Mouse (Mus musculus) embryonic facial prominence, embryonic 10.5 days (tissue): Measurements from ENCODE around the gene Entpd6. TPM values are rescaled to one million over a fixed set of nuclear protein-coding genes. Genes with fewer than 3 reads are reported as not detected.

Source experiments
- DNase-seq: peaks from one replicate; pipeline ENCODE4 v3.0.0-alpha.2; 2017; ENCODE audit warnings: low spot score
- H3K27ac ChIP-seq: fragments of 300-500 bp; sonication (generic); replicated peaks from 2 replicates; pipeline ENCODE4 v1.5.1; 2016; ENCODE audit warnings: mild to moderate bottlenecking
- H3K27me3 ChIP-seq: fragments of 300-500 bp; sonication (generic); replicated peaks from 2 replicates; pipeline ENCODE4 v1.6.1; 2016; ENCODE audit warnings: low read depth, mild to moderate bottlenecking; ENCODE audit not compliant: poor library complexity, severe bottlenecking
- H3K36me3 ChIP-seq: fragments of 300-500 bp; sonication (generic); replicated peaks from 2 replicates; pipeline ENCODE4 v1.6.1; 2016; ENCODE audit warnings: mild to moderate bottlenecking, moderate library complexity
- H3K4me1 ChIP-seq: fragments of 300-500 bp; sonication (generic); 2 replicates; pipeline ENCODE4 v1.6.1; 2016
- H3K4me3 ChIP-seq: fragments of 300-500 bp; sonication (generic); 2 replicates; pipeline ENCODE4 v1.5.1; 2016; ENCODE audit warnings: mild to moderate bottlenecking, moderate library complexity
- H3K9me3 ChIP-seq: fragments of 300-500 bp; sonication (generic); 2 replicates; pipeline ENCODE4 v1.6.1; 2016; ENCODE audit warnings: mild to moderate bottlenecking
- WGBS: fragments of 180-500 bp; shearing (Covaris S2); methylation state at CpG from one replicate; pipeline ENCODE4 v1.1.7; 2016; 5-methylcytosine and 5-hydroxymethylcytosine counted together
- polyA plus RNA-seq: library from polyadenylated mRNA; unstranded; fragments of >200 nt; fragmentation: Nextera tagmentation; extraction: Ambion mirVana; gene quantifications from 2 replicates; pipeline ENCODE4 v1.2.1, GENCODE M21; 2016

The Entpd6 gene
- polyA plus RNA-seq, 1 experiment from 2014 or later: 30.7 TPM

DNA sequence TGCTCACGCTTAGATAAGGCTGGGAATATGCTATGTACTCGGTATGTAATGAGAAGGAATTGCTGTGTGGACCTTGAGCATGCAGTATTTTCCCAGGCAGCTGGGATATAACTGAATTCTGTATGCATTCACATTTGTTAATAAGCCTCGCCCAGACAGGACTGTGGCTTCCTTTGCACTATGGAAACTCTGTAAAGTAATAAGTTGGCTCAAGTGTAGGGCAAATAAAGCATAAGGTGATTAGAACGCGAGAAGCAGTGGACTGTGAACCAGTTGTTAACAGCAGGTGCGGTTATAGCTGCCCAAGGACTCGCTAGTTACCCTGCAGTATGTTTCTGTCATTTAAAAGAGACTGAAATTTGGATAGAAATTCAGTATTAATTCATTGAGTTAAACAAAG lies 49.2 kb downstream of the Entpd6 start:
- H3K27me3 ChIP-seq: no peaks in the 10 kb centered on the region
- H3K36me3 ChIP-seq: peaks cover 78% of the 10 kb centered on the region
- WGBS: 89% methylated on average over 7 of the region's 7 CpGs

DNA sequence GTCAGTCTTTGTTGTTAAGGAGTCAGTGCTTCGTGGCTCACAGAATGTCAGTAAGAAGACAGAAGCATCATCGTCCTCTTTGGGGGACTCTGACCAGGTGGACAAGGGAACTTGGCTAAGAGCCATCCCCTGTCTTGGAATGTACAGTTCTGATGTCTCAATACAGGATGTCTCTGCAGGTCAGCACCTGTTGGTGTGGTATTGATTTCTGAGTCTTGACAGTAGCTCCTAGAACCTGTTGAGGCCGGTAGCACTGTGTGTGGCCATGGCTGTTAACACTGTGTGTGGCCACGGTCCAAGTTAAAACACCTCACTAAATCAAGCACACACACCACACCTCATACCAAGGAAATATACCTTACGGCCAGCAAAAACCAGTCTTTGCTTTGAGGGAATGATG lies 51.8 kb downstream of the Entpd6 start:
- no peaks in the 10 kb centered on the region for H3K4me1 ChIP-seq
- no peaks in the 10 kb centered on the region for H3K27me3 ChIP-seq
- 93% methylated on average over 5 of the region's 5 CpGs for WGBS
- no peak overlapping the region for H3K27ac ChIP-seq
- no peak overlapping the region for H3K4me3 ChIP-seq
- peaks cover 77% of the 10 kb centered on the region for H3K36me3 ChIP-seq
- H3K9me3 ChIP-seq: no peaks in the 10 kb centered on the region
- DNase-seq: no peak

More for the DNA sequence above, 49.2 kb downstream of the Entpd6 start:
- Histone ChIP-seq H3K9me3 (no peaks in the 10 kb centered on the region), H3K27ac (no peak overlapping the region), H3K4me3 (no peak overlapping the region), H3K4me1 (no peaks in the 10 kb centered on the region)
- DNase-seq: no peak

DNA sequence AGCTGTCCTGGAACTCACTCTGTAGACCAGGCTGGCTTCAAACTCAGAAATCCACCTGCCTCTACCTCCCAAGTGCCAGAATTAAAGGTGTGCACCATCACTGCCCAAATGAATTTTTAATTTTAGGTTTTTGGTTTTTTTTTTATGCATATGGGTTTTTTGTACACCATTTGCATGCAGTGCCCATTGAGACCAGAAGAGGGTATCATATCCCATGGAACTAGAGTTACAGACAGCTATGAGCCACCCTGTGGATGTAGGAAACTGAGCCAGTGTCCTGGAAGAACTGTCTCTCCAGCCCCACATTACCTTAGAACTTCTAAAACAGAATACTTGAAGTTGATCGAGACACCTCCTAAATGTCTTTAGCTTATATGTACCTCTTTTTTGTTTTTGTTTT lies 54.2 kb downstream of the Entpd6 start:
- H3K9me3 ChIP-seq: no peaks in the 10 kb centered on the region
- WGBS: 92% methylated on average over 1 of the region's 1 CpGs
- no peak for DNase-seq
- no peak overlapping the region for H3K27ac ChIP-seq
- no peaks in the 10 kb centered on the region for H3K4me1 ChIP-seq
- H3K36me3 ChIP-seq: peaks cover 82% of the 10 kb centered on the region
- H3K4me3 ChIP-seq: no peak overlapping the region
- H3K27me3 ChIP-seq: no peaks in the 10 kb centered on the region

DNA sequence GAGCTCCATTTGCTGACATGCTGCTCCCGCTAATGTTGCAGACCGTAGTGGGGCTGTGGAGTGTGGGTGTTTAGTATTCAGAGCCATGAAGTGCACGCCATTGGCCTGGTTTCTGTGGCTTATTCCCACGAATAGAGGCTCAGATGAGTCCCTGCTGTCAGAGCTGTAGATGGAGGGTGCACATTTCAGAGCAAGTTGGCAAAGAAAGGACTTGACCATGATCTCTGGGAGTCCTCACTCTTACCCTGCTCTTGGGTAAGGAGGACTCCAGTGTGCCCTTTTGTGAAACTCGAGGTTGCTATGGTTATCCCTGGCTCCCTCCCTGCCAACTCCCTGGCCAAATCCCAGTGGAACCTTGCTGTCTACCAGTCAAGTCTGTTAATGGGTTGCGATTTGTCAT lies 59.5 kb downstream of the Entpd6 start:
- H3K4me3 ChIP-seq: no peak overlapping the region
- no peak for DNase-seq
- no peaks in the 10 kb centered on the region for H3K9me3 ChIP-seq
- no peak overlapping the region for H3K27ac ChIP-seq
- WGBS: 85% methylated on average over 6 of the region's 6 CpGs
- no peaks in the 10 kb centered on the region for H3K4me1 ChIP-seq
- peaks cover 93% of the 10 kb centered on the region for H3K36me3 ChIP-seq
- no peaks in the 10 kb centered on the region for H3K27me3 ChIP-seq

DNA sequence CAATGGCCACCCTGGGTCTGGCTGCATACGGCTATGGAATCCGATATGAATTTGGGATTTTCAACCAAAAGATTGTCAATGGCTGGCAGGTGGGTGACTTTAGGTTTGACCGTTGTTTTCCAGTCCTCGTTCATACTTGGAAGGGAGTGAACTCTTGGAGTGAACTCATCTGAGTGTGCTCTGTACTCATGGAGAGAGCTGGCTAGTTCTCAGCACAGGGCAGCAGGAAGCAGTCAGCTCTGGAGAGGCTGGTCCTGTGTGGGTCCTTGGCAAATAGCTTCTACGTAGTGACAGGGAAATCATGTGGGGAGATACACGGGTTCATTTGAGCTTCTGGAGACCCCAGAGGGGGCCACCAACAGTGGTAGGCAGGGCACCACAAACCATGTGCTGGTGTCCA lies 60.0 kb downstream of the Entpd6 start:
- no peaks in the 10 kb centered on the region for H3K27me3 ChIP-seq
- peaks cover 97% of the 10 kb centered on the region for H3K36me3 ChIP-seq
- H3K4me1 ChIP-seq: no peaks in the 10 kb centered on the region
- WGBS: 93% methylated on average over 6 of the region's 6 CpGs
- no peak overlapping the region for H3K27ac ChIP-seq
- no peak for DNase-seq
- no peak overlapping the region for H3K4me3 ChIP-seq
- no peaks in the 10 kb centered on the region for H3K9me3 ChIP-seq

DNA sequence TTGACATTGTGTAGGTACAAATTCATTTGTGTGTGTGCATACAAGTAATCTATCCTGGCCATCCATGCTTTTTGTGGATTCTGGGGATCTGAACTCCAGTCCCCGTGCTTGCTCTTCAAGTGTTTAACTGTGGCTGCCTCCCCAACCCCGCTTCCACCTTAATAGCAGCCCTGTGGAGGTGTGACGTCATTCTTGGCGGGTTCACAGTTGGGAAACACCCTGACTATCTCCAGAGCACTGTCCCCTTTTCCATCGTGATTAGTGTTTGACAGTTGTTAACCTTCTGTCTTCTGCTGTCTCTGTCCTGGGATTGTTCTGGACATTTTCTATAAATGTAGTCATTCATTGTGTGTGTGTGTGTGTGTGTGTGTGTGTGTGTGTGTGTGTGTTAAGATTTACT lies 61.8 kb downstream of the Entpd6 start:
- H3K4me3 ChIP-seq: no peak overlapping the region
- 89% methylated on average over 5 of the region's 5 CpGs for WGBS
- H3K36me3 ChIP-seq: peaks cover 98% of the 10 kb centered on the region
- DNase-seq: no peak
- no peaks in the 10 kb centered on the region for H3K27me3 ChIP-seq
- no peaks in the 10 kb centered on the region for H3K4me1 ChIP-seq
- no peak overlapping the region for H3K27ac ChIP-seq
- H3K9me3 ChIP-seq: no peaks in the 10 kb centered on the region

DNA sequence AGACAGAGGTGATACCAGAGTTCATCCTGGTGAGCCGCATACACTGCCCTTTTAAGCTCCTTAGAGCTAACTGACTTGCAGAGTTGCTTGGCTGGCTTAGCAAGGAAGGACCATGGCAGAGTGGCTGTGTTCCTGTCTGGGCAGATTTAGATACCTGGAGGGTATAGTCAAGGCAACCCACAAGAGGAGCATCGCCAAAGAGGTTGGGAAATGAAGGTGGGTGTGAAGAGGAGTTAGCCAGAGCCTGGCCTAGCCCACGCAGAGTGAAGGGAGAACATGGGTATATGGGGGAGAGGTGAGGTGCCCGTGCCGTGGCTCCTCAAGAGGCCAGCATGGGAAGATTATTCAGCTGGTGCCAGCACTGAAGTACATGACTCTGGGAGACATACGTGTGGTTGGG lies 64.0 kb downstream of the Entpd6 start:
- peaks cover 100% of the 10 kb centered on the region for H3K36me3 ChIP-seq
- no peaks in the 10 kb centered on the region for H3K4me1 ChIP-seq
- DNase-seq: no peak
- no peaks in the 10 kb centered on the region for H3K9me3 ChIP-seq
- 90% methylated on average over 6 of the region's 6 CpGs for WGBS
- no peak overlapping the region for H3K4me3 ChIP-seq
- H3K27ac ChIP-seq: no peak overlapping the region
- H3K27me3 ChIP-seq: no peaks in the 10 kb centered on the region

DNA sequence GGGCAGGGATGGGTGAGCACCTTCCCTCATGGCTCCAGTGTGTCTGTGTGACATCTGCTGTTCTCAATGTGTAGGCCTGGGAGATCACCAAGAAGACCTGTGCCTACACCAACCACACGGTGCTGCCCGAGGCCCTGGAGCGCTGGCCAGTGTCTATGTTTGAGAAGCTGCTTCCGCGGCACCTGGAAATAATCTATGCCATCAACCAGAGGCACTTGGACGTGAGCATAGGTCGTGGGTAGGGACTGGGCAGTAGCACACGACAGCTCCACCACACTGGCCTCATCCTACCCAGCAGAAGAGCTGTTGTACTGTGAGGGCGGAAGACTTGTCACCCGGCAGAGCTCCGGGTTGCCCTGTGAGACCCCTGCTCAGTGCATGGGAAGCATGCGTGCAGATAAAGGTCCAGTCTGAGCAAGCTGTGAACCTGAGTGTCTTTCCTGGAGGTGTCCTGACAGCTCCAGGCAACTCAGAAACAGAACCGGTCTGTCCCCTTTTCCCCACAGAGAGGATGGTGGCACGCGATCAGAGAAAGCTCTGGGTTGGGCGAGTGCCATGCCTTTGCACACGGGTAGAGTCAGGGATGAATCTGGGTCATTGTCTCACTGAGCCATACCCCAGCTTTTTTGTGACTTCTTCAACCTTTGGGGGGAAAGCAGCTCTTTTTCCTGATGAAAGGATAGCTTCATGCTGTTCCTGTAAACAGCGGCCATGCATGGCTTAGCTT lies 68.0 kb downstream of the Entpd6 start:
- Histone ChIP-seq H3K9me3 (no peaks in the 10 kb centered on the region), H3K27me3 (no peaks in the 10 kb centered on the region), H3K27ac (no peak overlapping the region), H3K36me3 (peaks cover 99% of the 10 kb centered on the region), H3K4me3 (no peak overlapping the region), H3K4me1 (no peaks in the 10 kb centered on the region)
- no peak for DNase-seq
- WGBS: 93% methylated on average over 18 of the region's 18 CpGs

DNA sequence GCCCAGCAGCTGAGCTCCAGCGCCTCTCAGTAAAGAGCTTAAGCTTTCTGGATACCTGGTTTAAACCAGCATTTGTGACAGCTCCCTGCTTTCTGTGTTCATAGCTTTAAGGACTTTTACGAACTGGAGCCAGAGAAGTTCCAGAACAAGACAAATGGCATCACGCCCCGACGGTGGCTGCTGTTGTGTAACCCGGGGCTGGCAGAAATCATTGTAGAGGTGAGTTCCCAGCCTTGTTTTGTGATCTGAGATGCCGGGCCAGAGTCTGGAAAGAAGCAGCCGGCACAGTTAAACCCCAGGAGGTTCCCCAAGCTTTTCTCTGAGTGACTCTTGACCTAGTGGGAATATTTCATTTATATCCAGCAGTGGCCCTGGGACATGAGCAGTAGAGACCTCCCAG lies 69.9 kb downstream of the Entpd6 start:
- Histone ChIP-seq H3K36me3 (peaks cover 98% of the 10 kb centered on the region), H3K9me3 (no peaks in the 10 kb centered on the region), H3K27ac (no peak overlapping the region), H3K4me1 (no peaks in the 10 kb centered on the region), H3K4me3 (no peak overlapping the region), H3K27me3 (no peaks in the 10 kb centered on the region)
- 93% methylated on average over 8 of the region's 8 CpGs for WGBS
- no peak for DNase-seq

DNA sequence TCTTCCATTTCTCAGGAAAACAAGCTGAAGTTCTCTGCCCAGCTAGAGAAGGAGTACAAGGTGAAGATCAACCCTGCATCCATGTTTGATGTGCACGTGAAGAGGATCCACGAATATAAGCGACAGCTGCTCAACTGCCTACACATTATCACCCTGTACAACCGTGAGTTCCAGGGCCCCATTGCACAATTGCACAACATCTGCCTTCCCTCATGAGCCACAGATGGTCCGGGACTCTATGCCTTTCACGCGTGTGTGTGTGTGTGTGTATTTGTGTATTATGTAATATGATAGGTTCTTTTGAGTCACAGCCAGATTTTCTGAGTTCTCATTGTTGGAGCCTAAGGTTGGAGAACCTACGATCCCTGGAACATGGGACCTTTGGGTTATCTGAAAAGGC lies 71.9 kb downstream of the Entpd6 start:
- Histone ChIP-seq H3K27ac (no peak overlapping the region), H3K36me3 (peaks cover 98% of the 10 kb centered on the region), H3K4me3 (no peak overlapping the region), H3K9me3 (no peaks in the 10 kb centered on the region), H3K27me3 (no peaks in the 10 kb centered on the region), H3K4me1 (no peaks in the 10 kb centered on the region)
- 89% methylated on average over 8 of the region's 8 CpGs for WGBS
- no peak for DNase-seq

Other genes with a start within 250 kb of the Entpd6 start
- gene Cst7, start 178.6 kb upstream of the Entpd6 start, polyA plus RNA-seq: 0.20 TPM in 1 of 2 replicates, not detected in the other
- 27.9 and 31.5 TPM in 2 replicates for gene Apmap, start 140.5 kb upstream of the Entpd6 start, polyA plus RNA-seq
- 7.8 and 9.3 TPM in 2 replicates for gene Acss1, start 80.5 kb upstream of the Entpd6 start, polyA plus RNA-seq
- 0.04 and 0.23 TPM in 2 replicates for gene Vsx1, start 59.7 kb upstream of the Entpd6 start, polyA plus RNA-seq
- gene Pygb, start 37.7 kb downstream of the Entpd6 start, polyA plus RNA-seq: 62.1 and 66.3 TPM in 2 replicates
- 46.0 and 51.3 TPM in 2 replicates for gene Abhd12, start 155.7 kb downstream of the Entpd6 start, polyA plus RNA-seq
- 74.1 and 76.0 TPM in 2 replicates for gene Gins1, start 156.4 kb downstream of the Entpd6 start, polyA plus RNA-seq